Mouse (Mus musculus): ENCODE measurements around the gene Cnga4. TPM values are rescaled to one million over a fixed set of nuclear protein-coding genes. Genes with fewer than 3 reads are reported as not detected.
"Not testable (repeated sequence)": the region's sequence is repeated elsewhere in the genome, so short reads cannot be mapped to it uniquely, and the experiment has no call there.

Gene Cnga4
- 7.9 and 8.3 TPM in 2 replicates for polyA plus RNA-seq (2012; rRNA removed)

- no peak for TF ChIP-seq POLR2A (IDR thresholded peaks at IDR 0.05; ENCODE audit: control insufficient read depth, low read depth, low read length)
- no peak for TF ChIP-seq CTCF (IDR thresholded peaks at IDR 0.05; ENCODE audit: control insufficient read depth, insufficient read depth, insufficient replicate concordance, low read depth, low read length)
- Histone ChIP-seq H3K27me3 (ENCODE audit: control insufficient read depth, insufficient read depth, low read length) (no peaks in the 10 kb centered on the region), H3K4me3 (ENCODE audit: control insufficient read depth, low read depth, low read length) (peak within 1 kb of the TSS; percentile 42), H3K36me3 (ENCODE audit: control insufficient read depth, insufficient read depth, low read length) (no peaks in the 10 kb centered on the region), H3K27ac (ENCODE audit: control insufficient read depth, insufficient read depth, low read depth, low read length) (no peak within 1 kb of the TSS), H3K4me1 (ENCODE audit: control insufficient read depth, insufficient read depth, low read length) (peaks cover 12% of the 10 kb centered on the region)
These were observed at the start of gene Cnga4 for GRCm38 (mm10) chr7:105404268-105404667. Gene Cnga4, plus strand, starts transcription at chr7:105404568.

- H3K4me1 ChIP-seq (ENCODE audit: control insufficient read depth, insufficient read depth, low read length); H3K36me3 ChIP-seq (ENCODE audit: control insufficient read depth, insufficient read depth, low read length); H3K27ac ChIP-seq (ENCODE audit: control insufficient read depth, insufficient read depth, low read depth, low read length); H3K27me3 ChIP-seq (ENCODE audit: control insufficient read depth, insufficient read depth, low read length); H3K4me3 ChIP-seq (ENCODE audit: control insufficient read depth, low read depth, low read length): not testable (repeated sequence)
These were observed 48.3 kb upstream of the Cnga4 start for GRCm38 (mm10) chr7:105356064-105356463.

- H3K4me3 ChIP-seq (ENCODE audit: control insufficient read depth, low read depth, low read length); H3K36me3 ChIP-seq (ENCODE audit: control insufficient read depth, insufficient read depth, low read length); H3K27me3 ChIP-seq (ENCODE audit: control insufficient read depth, insufficient read depth, low read length); H3K27ac ChIP-seq (ENCODE audit: control insufficient read depth, insufficient read depth, low read depth, low read length); H3K4me1 ChIP-seq (ENCODE audit: control insufficient read depth, insufficient read depth, low read length): not testable (repeated sequence)
These were observed 47.9 kb upstream of the Cnga4 start for GRCm38 (mm10) chr7:105356487-105356886.

- TF ChIP-seq POLR2A (IDR thresholded peaks at IDR 0.05; ENCODE audit: control insufficient read depth, low read depth, low read length), result no peak
- TF ChIP-seq CTCF (IDR thresholded peaks at IDR 0.05; ENCODE audit: control insufficient read depth, insufficient read depth, insufficient replicate concordance, low read depth, low read length), result no peak
- no peak overlapping the region for H3K4me3 ChIP-seq (ENCODE audit: control insufficient read depth, low read depth, low read length)
- no peaks in the 10 kb centered on the region for H3K4me1 ChIP-seq (ENCODE audit: control insufficient read depth, insufficient read depth, low read length)
- H3K27ac ChIP-seq (ENCODE audit: control insufficient read depth, insufficient read depth, low read depth, low read length), result no peak overlapping the region
- H3K27me3 ChIP-seq (ENCODE audit: control insufficient read depth, insufficient read depth, low read length), result no peaks in the 10 kb centered on the region
- no peaks in the 10 kb centered on the region for H3K36me3 ChIP-seq (ENCODE audit: control insufficient read depth, insufficient read depth, low read length)
These were observed 42.7 kb upstream of the Cnga4 start for GRCm38 (mm10) chr7:105361713-105362112.

GRCm38 (mm10) chr7:105367268-105367667 is 37.1 kb upstream of the Cnga4 start:
- no peak overlapping the region for H3K4me3 ChIP-seq (ENCODE audit: control insufficient read depth, low read depth, low read length)
- no peaks in the 10 kb centered on the region for H3K36me3 ChIP-seq (ENCODE audit: control insufficient read depth, insufficient read depth, low read length)
- TF ChIP-seq POLR2A (IDR thresholded peaks at IDR 0.05; ENCODE audit: control insufficient read depth, low read depth, low read length) (no peak), CTCF (IDR thresholded peaks at IDR 0.05; ENCODE audit: control insufficient read depth, insufficient read depth, insufficient replicate concordance, low read depth, low read length) (no peak)
- H3K27ac ChIP-seq (ENCODE audit: control insufficient read depth, insufficient read depth, low read depth, low read length), result no peak overlapping the region
- no peaks in the 10 kb centered on the region for H3K27me3 ChIP-seq (ENCODE audit: control insufficient read depth, insufficient read depth, low read length)
- no peaks in the 10 kb centered on the region for H3K4me1 ChIP-seq (ENCODE audit: control insufficient read depth, insufficient read depth, low read length)

GRCm38 (mm10) chr7:105367930-105368329 is 36.4 kb upstream of the Cnga4 start, which contains the start of gene Olfr692:
Gene Olfr692, plus strand, starts transcription at chr7:105368230.
- no peak within 1 kb of the TSS for H3K4me3 ChIP-seq (ENCODE audit: control insufficient read depth, low read depth, low read length)
- no peaks in the 10 kb centered on the region for H3K4me1 ChIP-seq (ENCODE audit: control insufficient read depth, insufficient read depth, low read length)
- no peak within 1 kb of the TSS for H3K27ac ChIP-seq (ENCODE audit: control insufficient read depth, insufficient read depth, low read depth, low read length)
- no peak for TF ChIP-seq CTCF (IDR thresholded peaks at IDR 0.05; ENCODE audit: control insufficient read depth, insufficient read depth, insufficient replicate concordance, low read depth, low read length)
- no peak for TF ChIP-seq POLR2A (IDR thresholded peaks at IDR 0.05; ENCODE audit: control insufficient read depth, low read depth, low read length)
- H3K36me3 ChIP-seq (ENCODE audit: control insufficient read depth, insufficient read depth, low read length), result no peaks in the 10 kb centered on the region
- no peaks in the 10 kb centered on the region for H3K27me3 ChIP-seq (ENCODE audit: control insufficient read depth, insufficient read depth, low read length)

GRCm38 (mm10) chr7:105368521-105368920 is 35.8 kb upstream of the Cnga4 start:
- Histone ChIP-seq H3K27ac (ENCODE audit: control insufficient read depth, insufficient read depth, low read depth, low read length) (no peak overlapping the region), H3K4me3 (ENCODE audit: control insufficient read depth, low read depth, low read length) (no peak overlapping the region), H3K4me1 (ENCODE audit: control insufficient read depth, insufficient read depth, low read length) (no peaks in the 10 kb centered on the region), H3K36me3 (ENCODE audit: control insufficient read depth, insufficient read depth, low read length) (no peaks in the 10 kb centered on the region), H3K27me3 (ENCODE audit: control insufficient read depth, insufficient read depth, low read length) (no peaks in the 10 kb centered on the region)
- TF ChIP-seq POLR2A (IDR thresholded peaks at IDR 0.05; ENCODE audit: control insufficient read depth, low read depth, low read length) (no peak), CTCF (IDR thresholded peaks at IDR 0.05; ENCODE audit: control insufficient read depth, insufficient read depth, insufficient replicate concordance, low read depth, low read length) (no peak)

- Histone ChIP-seq H3K4me3 (ENCODE audit: control insufficient read depth, low read depth, low read length) (no peak overlapping the region), H3K27ac (ENCODE audit: control insufficient read depth, insufficient read depth, low read depth, low read length) (no peak overlapping the region), H3K27me3 (ENCODE audit: control insufficient read depth, insufficient read depth, low read length) (no peaks in the 10 kb centered on the region), H3K36me3 (ENCODE audit: control insufficient read depth, insufficient read depth, low read length) (no peaks in the 10 kb centered on the region), H3K4me1 (ENCODE audit: control insufficient read depth, insufficient read depth, low read length) (no peaks in the 10 kb centered on the region)
- TF ChIP-seq CTCF (IDR thresholded peaks at IDR 0.05; ENCODE audit: control insufficient read depth, insufficient read depth, insufficient replicate concordance, low read depth, low read length) (no peak), POLR2A (IDR thresholded peaks at IDR 0.05; ENCODE audit: control insufficient read depth, low read depth, low read length) (no peak)
These were observed 31.5 kb upstream of the Cnga4 start for GRCm38 (mm10) chr7:105372912-105373311.

Measured in testis, adult 2 months (tissue).